Mouse (Mus musculus) embryonic facial prominence, embryonic 14.5 days (tissue): ENCODE data around the gene Gm44965. TPM values are rescaled to one million over a fixed set of nuclear protein-coding genes. Genes with fewer than 3 reads are reported as not detected.
A peak's percentile ranks its signal among the peaks of the same experiment; 100 is the strongest.

Experiments
- ATAC-seq: fragments of 200-750 bp; cut with Nextera tagmentation; 2 replicates; pipeline ENCODE4 v1.8.0; 2017; ENCODE audit warnings: low read depth, moderate number of reproducible peaks, moderate TSS enrichment
- DNase-seq: peaks from one replicate; pipeline ENCODE4 v3.0.0-alpha.2; 2015; ENCODE audit warnings: low spot score
- H3K27ac ChIP-seq: fragments of 300-500 bp; sonication (generic); replicated peaks from 2 replicates; pipeline ENCODE4 v1.5.1; 2014; ENCODE audit warnings: low read depth, mild to moderate bottlenecking, low read length, moderate library complexity
- H3K27me3 ChIP-seq: fragments of 300-500 bp; sonication (generic); replicated peaks from 2 replicates; pipeline ENCODE4 v1.6.1; 2014; ENCODE audit warnings: low read length; ENCODE audit not compliant: control insufficient read depth, insufficient read depth
- H3K36me3 ChIP-seq: fragments of 300-500 bp; sonication (generic); 2 replicates; pipeline ENCODE4 v1.6.1; 2014; ENCODE audit warnings: low read length, mixed read lengths; ENCODE audit not compliant: control insufficient read depth, insufficient read depth
- H3K4me1 ChIP-seq: fragments of 300-500 bp; sonication (generic); 2 replicates; pipeline ENCODE4 v1.6.1; 2014; ENCODE audit warnings: antibody characterized with exemption, low read length; ENCODE audit not compliant: control insufficient read depth, insufficient read depth
- H3K4me2 ChIP-seq: fragments of 300-500 bp; sonication (generic); 2 replicates; pipeline ENCODE4 v1.6.1; 2014; ENCODE audit warnings: low read depth, mild to moderate bottlenecking, low read length, moderate library complexity, mixed read lengths
- H3K4me3 ChIP-seq: fragments of 300-500 bp; sonication (generic); 2 replicates; pipeline ENCODE4 v1.5.1; 2014; ENCODE audit warnings: low read depth, mild to moderate bottlenecking, low read length
- H3K9ac ChIP-seq: fragments of 300-500 bp; sonication (generic); 2 replicates; pipeline ENCODE4 v1.6.1; 2014; ENCODE audit warnings: low read depth, mild to moderate bottlenecking, low read length, moderate library complexity, mixed read lengths
- H3K9me3 ChIP-seq: fragments of 300-500 bp; sonication (generic); 2 replicates; pipeline ENCODE4 v1.6.1; 2016; ENCODE audit warnings: low read length; ENCODE audit not compliant: control insufficient read depth
- WGBS: fragments of 180-500 bp; shearing (Covaris S2); extraction: QIAGEN DNeasy Blood & Tissue Kit; methylation state at CpG from one replicate; pipeline ENCODE4 v1.1.7; 2014; 5-methylcytosine and 5-hydroxymethylcytosine counted together
- polyA plus RNA-seq: library from polyadenylated mRNA; unstranded; fragments of >200 nt; fragmentation: Nextera tagmentation; extraction: Ambion mirVana; gene quantifications from 2 replicates; pipeline ENCODE4 v1.2.1, GENCODE M21; 2014

Gm44965 gene
- polyA plus RNA-seq, 1 experiment from 2014 or later, result not detected

GRCm38 (mm10) chr6:48555104-48555890, 38.4 kb upstream of the Gm44965 start:
- Histone ChIP-seq H3K9me3 (no peaks in the 10 kb centered on the region), H3K9ac (peak overlapping the region; percentile 72), H3K36me3 (0 out of 2 replicates have a peak, but pooled peaks cover 5% of the 10 kb centered on the region), H3K4me2 (peak overlapping the region; percentile 79), H3K4me3 (peak overlapping the region; percentile 49), H3K27ac (peak overlapping the region; percentile 96), H3K27me3 (no peaks in the 10 kb centered on the region), H3K4me1 (peaks cover 13% of the 10 kb centered on the region; the same call in 1 of the 2 replicates)
- DNase-seq (peak; percentile 95), ATAC-seq (peak; percentile 82)
- WGBS, result 23% methylated on average over 13 of the region's 14 CpGs

GRCm38 (mm10) chr6:48555956-48556355, 37.8 kb upstream of the Gm44965 start:
- no peak for DNase-seq
- Histone ChIP-seq H3K27ac (peak overlapping the region; percentile 96), H3K4me1 (peaks cover 13% of the 10 kb centered on the region; the same call in 1 of the 2 replicates), H3K9ac (0 out of 2 replicates have a peak overlapping the region, but pooled peaks have one; percentile 72), H3K4me3 (no peak overlapping the region), H3K9me3 (no peaks in the 10 kb centered on the region), H3K27me3 (no peaks in the 10 kb centered on the region), H3K36me3 (0 out of 2 replicates have a peak, but pooled peaks cover 5% of the 10 kb centered on the region), H3K4me2 (peak overlapping the region; percentile 79; the same call in 1 of the 2 replicates)
- ATAC-seq, result no peak
- 76% methylated on average over 3 of the region's 3 CpGs for WGBS

- H3K4me1 ChIP-seq, result peaks cover 7% of the 10 kb centered on the region; the same call in 1 of the 2 replicates
- 0 out of 2 replicates have a peak, but pooled peaks cover 10% of the 10 kb centered on the region for H3K36me3 ChIP-seq
- no peak overlapping the region for H3K4me3 ChIP-seq
- ATAC-seq, result no peak
- DNase-seq, result no peak
- no peaks in the 10 kb centered on the region for H3K9me3 ChIP-seq
- H3K27ac ChIP-seq, result no peak overlapping the region
- WGBS, result 88% methylated on average over 4 of the region's 4 CpGs
- no peak overlapping the region for H3K9ac ChIP-seq
- H3K4me2 ChIP-seq, result no peak overlapping the region
- no peaks in the 10 kb centered on the region for H3K27me3 ChIP-seq
These were observed 27.9 kb upstream of the Gm44965 start for GRCm38 (mm10) chr6:48565693-48566310.

GRCm38 (mm10) chr6:48566312-48566711, 27.4 kb upstream of the Gm44965 start:
- H3K4me2 ChIP-seq, result no peak overlapping the region
- no peak overlapping the region for H3K4me3 ChIP-seq
- 42% methylated on average over 5 of the region's 5 CpGs for WGBS
- no peak overlapping the region for H3K9ac ChIP-seq
- no peaks in the 10 kb centered on the region for H3K27me3 ChIP-seq
- 0 out of 2 replicates have a peak, but pooled peaks cover 10% of the 10 kb centered on the region for H3K36me3 ChIP-seq
- peak; percentile 80 for DNase-seq
- H3K9me3 ChIP-seq, result no peaks in the 10 kb centered on the region
- H3K4me1 ChIP-seq, result peaks cover 7% of the 10 kb centered on the region; the same call in 1 of the 2 replicates
- no peak overlapping the region for H3K27ac ChIP-seq
- peak; percentile 89 for ATAC-seq

GRCm38 (mm10) chr6:48568036-48568984, 25.4 kb upstream of the Gm44965 start:
- DNase-seq (peak; percentile 38), ATAC-seq (no peak)
- H3K27ac ChIP-seq, result no peak overlapping the region
- H3K27me3 ChIP-seq, result no peaks in the 10 kb centered on the region
- WGBS, result 76% methylated on average over 16 of the region's 21 CpGs
- H3K4me3 ChIP-seq, result no peak overlapping the region
- no peak overlapping the region for H3K9ac ChIP-seq
- H3K4me1 ChIP-seq, result peaks cover 16% of the 10 kb centered on the region
- no peaks in the 10 kb centered on the region for H3K9me3 ChIP-seq
- H3K36me3 ChIP-seq, result 0 out of 2 replicates have a peak, but pooled peaks cover 10% of the 10 kb centered on the region
- no peak overlapping the region for H3K4me2 ChIP-seq

GRCm38 (mm10) chr6:48569065-48569807, 24.5 kb upstream of the Gm44965 start:
- WGBS, result 75% methylated on average over 8 of the region's 8 CpGs
- no peak overlapping the region for H3K4me3 ChIP-seq
- DNase-seq (no peak), ATAC-seq (no peak)
- H3K36me3 ChIP-seq, result 0 out of 2 replicates have a peak, but pooled peaks cover 9% of the 10 kb centered on the region
- no peaks in the 10 kb centered on the region for H3K27me3 ChIP-seq
- H3K4me2 ChIP-seq, result no peak overlapping the region
- no peak overlapping the region for H3K9ac ChIP-seq
- no peaks in the 10 kb centered on the region for H3K9me3 ChIP-seq
- H3K4me1 ChIP-seq, result peaks cover 16% of the 10 kb centered on the region
- no peak overlapping the region for H3K27ac ChIP-seq

- Histone ChIP-seq H3K36me3 (no peaks in the 10 kb centered on the region), H3K9ac (no peak overlapping the region), H3K4me3 (no peak overlapping the region), H3K4me2 (no peak overlapping the region), H3K27me3 (no peaks in the 10 kb centered on the region), H3K27ac (peak overlapping the region; percentile 46), H3K9me3 (no peaks in the 10 kb centered on the region), H3K4me1 (peaks cover 10% of the 10 kb centered on the region)
- no peak for ATAC-seq
- no peak for DNase-seq
- WGBS, result 92% methylated on average over 5 of the region's 5 CpGs
These were observed 21.7 kb upstream of the Gm44965 start for GRCm38 (mm10) chr6:48572014-48572413.
